Comparison of ENCODE assay signal across 17 mouse cellular contexts in the genomic region with DNA sequence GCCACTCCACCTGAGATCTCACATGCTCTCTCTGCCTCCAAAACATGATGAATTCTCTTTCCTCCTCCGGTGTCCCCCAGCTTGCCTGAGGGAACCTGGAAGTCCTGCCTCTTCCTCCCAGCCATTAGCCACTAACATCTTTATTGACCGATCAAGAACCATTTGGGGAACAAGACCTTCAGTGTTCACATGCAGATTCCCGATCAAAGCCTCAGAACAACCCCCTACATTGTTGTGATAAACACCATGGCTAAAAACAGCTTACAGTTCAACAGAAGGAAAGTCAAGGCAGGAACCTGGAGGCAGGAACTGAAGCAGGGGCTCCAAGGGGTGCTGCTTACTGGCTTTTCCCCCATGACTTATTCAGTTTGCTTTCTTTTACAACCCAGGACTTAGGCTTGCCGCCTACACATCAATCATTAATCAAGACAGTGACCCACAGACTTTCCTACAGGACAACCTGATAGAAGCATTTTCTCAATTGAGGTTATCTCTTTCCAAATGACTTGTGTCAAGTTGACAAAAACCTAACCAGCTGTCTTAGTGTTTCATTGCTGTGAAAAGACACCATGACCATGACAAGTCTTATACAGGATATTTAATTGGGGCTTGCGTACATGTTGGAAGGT.
"Had no signal": no experiment of that assay in that cellular context is flagged by ENCODE, and none has a peak within 500 bp of the region (broad histone marks: within the 10 kb centered on the region; RNA-seq: fewer than 3 reads in every experiment).

No protein-coding gene starts in this region.

- H3K4me1 ChIP-seq: limb, embryonic 10.5 days; limb, embryonic 13.5 days had no signal

- H3K4me2 ChIP-seq: limb, embryonic 13.5 days; liver, embryonic 15.5 days; midbrain, embryonic 11.5 days had no signal

- H3K36me3 ChIP-seq: limb, embryonic 10.5 days; limb, embryonic 13.5 days; liver, embryonic 12.5 days; liver, embryonic 15.5 days had no signal

- H3K27ac ChIP-seq: limb, embryonic 10.5 days; limb, embryonic 13.5 days; stomach, postnatal 0 days had no signal

- H3K9ac ChIP-seq: limb, embryonic 13.5 days; liver, embryonic 15.5 days had no signal

- H3K27me3 ChIP-seq: limb, embryonic 13.5 days; liver, embryonic 12.5 days had no signal

- DNase-seq: kidney, adult 11 months; kidney, postnatal 10 days; kidney, postnatal 4 days; liver; lung, adult 2 months; lung, postnatal 14 days; lung, postnatal 4 days; midbrain, embryonic 14.5 days; retina, postnatal 1 day; thymus, postnatal 25 days had no signal

- H3K9me3 ChIP-seq: limb, embryonic 10.5 days; liver, embryonic 15.5 days had no signal

- H3K4me3 ChIP-seq: limb, embryonic 10.5 days; limb, embryonic 13.5 days; liver, embryonic 12.5 days; liver, embryonic 15.5 days had no signal

- ATAC-seq: inflammation-experienced regulatory T-cells, adult 6 months; liver, embryonic 12.5 days had no signal
